12 mouse cellular contexts compared by ENCODE assay signal in genomic region chr7:73730430-73731022, GRCm38 (mm10). TPM values are rescaled to one million over a fixed set of nuclear protein-coding genes. Genes with fewer than 3 reads are reported as not detected.
DNase-seq lines count a peak whose midpoint lies in the region; ATAC-seq lines count a peak whose summit lies in the region.
"Had no signal": no experiment of that assay in that cellular context is flagged by ENCODE, and none has a peak within 500 bp of the region (broad histone marks: within the 10 kb centered on the region; RNA-seq: fewer than 3 reads in every experiment).

No protein-coding gene starts in this region.

- H3K9ac ChIP-seq in kidney, embryonic 16.5 days (replicated peaks; ENCODE audit: low read length): no peak overlapping the region
- H3K9ac ChIP-seq: midbrain, embryonic 12.5 days had no signal

- H3K36me3 ChIP-seq in heart, embryonic 10.5 days: no peaks in the 10 kb centered on the region
- H3K36me3 ChIP-seq in kidney, embryonic 16.5 days (ENCODE audit: insufficient read depth, low read length): no peaks in the 10 kb centered on the region
- H3K36me3 ChIP-seq: midbrain, embryonic 12.5 days had no signal

- 51% methylated on average over 10 of the region's 10 CpGs for WGBS in heart, embryonic 10.5 days
- WGBS in kidney, embryonic 16.5 days: 38% methylated on average over 10 of the region's 10 CpGs

- peak; percentile 89 for DNase-seq in heart, adult 11 months
- no peak for DNase-seq in heart, embryonic 10.5 days (ENCODE audit: low spot score)
- DNase-seq in kidney, postnatal 10 days: no peak
- peak; percentile 34 for DNase-seq in embryo, embryonic 10.5 days (ENCODE audit: low spot score)
- DNase-seq in mesoderm, embryonic 11.5 days (ENCODE audit: low read depth, low spot score): peak; percentile 46
- no peak for DNase-seq in adrenal gland, adult 18-20 months (ENCODE audit: low spot score in 2 of 2)
- DNase-seq in spleen, adult 18-20 months: no peak
- DNase-seq: gastrocnemius, postnatal 14 days; kidney, postnatal 14 days had no signal

- H3K4me1 ChIP-seq in heart, embryonic 10.5 days: peaks cover 9% of the 10 kb centered on the region
- H3K4me1 ChIP-seq in kidney, embryonic 16.5 days (ENCODE audit: insufficient read depth, low read length): 0 out of 2 replicates have a peak, but pooled peaks cover 4% of the 10 kb centered on the region
- H3K4me1 ChIP-seq: midbrain, embryonic 12.5 days had no signal

- H3K9me3 ChIP-seq in heart, embryonic 10.5 days: 0 out of 2 replicates have a peak, but pooled peaks cover 4% of the 10 kb centered on the region
- peaks cover 4% of the 10 kb centered on the region; the same call in 1 of the 2 replicates for H3K9me3 ChIP-seq in kidney, embryonic 16.5 days (ENCODE audit: low read length)
- H3K9me3 ChIP-seq: midbrain, embryonic 12.5 days had no signal

- 0 out of 2 replicates have a peak, but pooled peaks have one; percentile 51 for ATAC-seq in kidney, embryonic 16.5 days (ENCODE audit: low FRiP score, low TSS enrichment)

- no peak overlapping the region for H3K4me3 ChIP-seq in heart, embryonic 10.5 days
- H3K4me3 ChIP-seq in kidney, embryonic 16.5 days (ENCODE audit: low read length): no peak overlapping the region
- H3K4me3 ChIP-seq: midbrain, embryonic 12.5 days had no signal

- H3K27me3 ChIP-seq in heart, embryonic 10.5 days (ENCODE audit: insufficient read depth, poor library complexity, severe bottlenecking): no peaks in the 10 kb centered on the region
- no peaks in the 10 kb centered on the region for H3K27me3 ChIP-seq in kidney, embryonic 16.5 days (ENCODE audit: insufficient read depth, low read length)
- H3K27me3 ChIP-seq: midbrain, embryonic 12.5 days had no signal

- no peak overlapping the region for H3K27ac ChIP-seq in heart, embryonic 10.5 days
- H3K27ac ChIP-seq in kidney, embryonic 16.5 days (ENCODE audit: low read length): 0 out of 2 replicates have a peak overlapping the region, but pooled peaks have one; percentile 7
- H3K27ac ChIP-seq: midbrain, embryonic 12.5 days had no signal

- no peak overlapping the region for H3K4me2 ChIP-seq in kidney, embryonic 16.5 days (replicated peaks; ENCODE audit: low read depth, low read length)
- H3K4me2 ChIP-seq: liver, embryonic 11.5 days; midbrain, embryonic 12.5 days had no signal

RNA-seq across cellular contexts. Expression of gene Fam174b, which starts 9.6 kb away (rescaled TPM):
- 21.0 and 24.1 TPM in 2 replicates for polyA plus RNA-seq in heart, embryonic 10.5 days (2016; fragmentation: Nextera tagmentation; extraction: Ambion mirVana)
- polyA plus RNA-seq in kidney, embryonic 16.5 days (2015; fragmentation: Nextera tagmentation; extraction: Ambion mirVana): 41.2 and 42.0 TPM in 2 replicates
- 10 to 100 TPM; 10.9 to 11.4 TPM for total RNA-seq in adrenal gland, adult 18-20 months (2021)

Comparison
In these comparisons a context has a peak if more than half of its experiments do, and no peak if none do; other contexts are left out.
1. DNase-seq: peak in heart, adult 11 months (single experiment), embryo, embryonic 10.5 days (single experiment) and mesoderm, embryonic 11.5 days (single experiment); none in heart, embryonic 10.5 days (single experiment), kidney, postnatal 10 days (single experiment), adrenal gland, adult 18-20 months (0 of 2) and spleen, adult 18-20 months (0 of 2).